Mouse (Mus musculus): ENCODE data around the gene Fam210b. TPM values are rescaled to one million over a fixed set of nuclear protein-coding genes. Genes with fewer than 3 reads are reported as not detected.

The Fam210b gene
- 1 to 10 TPM; 5.0 to 6.3 TPM for total RNA-seq (2023)

GRCm38 (mm10) chr2:172345258-172345738, at the start of gene Fam210b:
Fam210b (plus strand) TSS chr2:172345565.

GRCm38 (mm10) chr2:172370411-172371223, 25.3 kb downstream of the Fam210b start, which contains the start of the genes Aurka and Cstf1:
Aurka (minus strand) TSS chr2:172370535.
Cstf1 (plus strand) TSS chr2:172370681.

GRCm38 (mm10) chr2:172393391-172394051, 48.2 kb downstream of the Fam210b start, which contains the start of gene Cass4:
Cass4 (plus strand) TSS chr2:172393794.

Other genes starting within 250 kb of the Fam210b start
- gene Mc3r, start 97.1 kb upstream of the Fam210b start, total RNA-seq (2023): not detected
- gene Aurka, start 25.0 kb downstream of the Fam210b start, total RNA-seq (2023): 10 to 100 TPM; 56.9 to 61.2 TPM
- gene Cstf1, start 25.1 kb downstream of the Fam210b start, total RNA-seq (2023): 10 to 100 TPM; 21.8 to 22.1 TPM
- 10 to 100 TPM in 1 of 2 experiments, 1 to 10 TPM in 1; 8.2 to 13.4 TPM for gene Cass4, start 48.2 kb downstream of the Fam210b start, total RNA-seq (2023)
- gene Rtf2, start 95.0 kb downstream of the Fam210b start, total RNA-seq (2023): 100 to 1,000 TPM in 1 of 2 experiments, 10 to 100 TPM in 1; 90.1 to 105 TPM
- gene Gcnt7, start 113.0 kb downstream of the Fam210b start, total RNA-seq (2023): not detected
- 1 to 10 TPM; 1.6 to 4.0 TPM for gene Fam209, start 127.0 kb downstream of the Fam210b start, total RNA-seq (2023)
- gene Tfap2c, start 204.0 kb downstream of the Fam210b start, total RNA-seq (2023): not detected

Data from neutrophil, adult 83 days (primary cell).